Mouse (Mus musculus): ENCODE data around the gene Pak2.

GRCm38 (mm10) chr16:32116186-32116585 lies 37.0 kb upstream of the Pak2 start:
- no peak for TF ChIP-seq CTCF (IDR thresholded peaks at IDR 0.05; ENCODE audit: low read depth)
- TF ChIP-seq EP300 (IDR thresholded peaks at IDR 0.05; ENCODE audit: low read depth), result no peak
